Mouse (Mus musculus) ES-Bruce4 (cell line): Measurements from ENCODE around the gene Tenm3.

Experiments used
- CTCF ChIP-seq: IDR thresholded peaks from one replicate; pipeline ENCODE4 v1.8.1; 2011; ENCODE audit warnings: low read depth, low read length
- EP300 ChIP-seq: IDR thresholded peaks from 2 replicates; pipeline ENCODE4 v1.6.1; 2011; ENCODE audit warnings: low read depth, low read length; ENCODE audit not compliant: insufficient read depth
- POLR2A ChIP-seq: IDR thresholded peaks from one replicate; pipeline ENCODE4 v1.8.1; 2011; ENCODE audit warnings: low read length; ENCODE audit not compliant: insufficient read depth

- TF ChIP-seq POLR2A = no peak
- no peak for TF ChIP-seq CTCF
- TF ChIP-seq EP300 = no peak
Observed at GRCm38 (mm10) chr8:48604190-48604897, 239.4 kb downstream of the Tenm3 start.
